Mouse (Mus musculus): Measurements from ENCODE around the gene Lbh. TPM values are rescaled to one million over a fixed set of nuclear protein-coding genes. Genes with fewer than 3 reads are reported as not detected.

Lbh gene
- total RNA-seq, 4 experiments from 2014 or later: 38.8 to 43.8 (median 41.5) TPM

DNA sequence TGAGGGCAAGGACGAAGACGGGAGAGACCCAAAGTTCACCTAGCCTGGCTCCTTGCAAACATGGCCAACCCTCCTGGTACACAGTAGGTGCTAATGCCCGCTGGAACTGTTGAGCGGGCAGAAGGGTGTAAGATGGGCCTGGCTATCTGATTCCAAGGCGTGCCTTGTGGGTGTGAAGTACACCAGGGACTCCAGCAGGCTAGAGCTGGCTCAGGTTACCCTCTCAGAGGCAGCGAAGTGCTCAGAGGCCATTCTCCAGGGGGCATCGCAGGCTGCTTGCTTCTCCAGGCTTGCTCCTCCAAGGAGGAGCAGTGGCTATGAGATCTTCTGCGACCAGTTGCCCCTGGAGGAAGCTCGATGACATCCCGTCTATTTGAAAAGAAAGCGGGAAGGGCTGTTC, 6.8 kb upstream of the Lbh start:
- no peak for DNase-seq (ENCODE audit: low spot score in 2 of 2)

DNA sequence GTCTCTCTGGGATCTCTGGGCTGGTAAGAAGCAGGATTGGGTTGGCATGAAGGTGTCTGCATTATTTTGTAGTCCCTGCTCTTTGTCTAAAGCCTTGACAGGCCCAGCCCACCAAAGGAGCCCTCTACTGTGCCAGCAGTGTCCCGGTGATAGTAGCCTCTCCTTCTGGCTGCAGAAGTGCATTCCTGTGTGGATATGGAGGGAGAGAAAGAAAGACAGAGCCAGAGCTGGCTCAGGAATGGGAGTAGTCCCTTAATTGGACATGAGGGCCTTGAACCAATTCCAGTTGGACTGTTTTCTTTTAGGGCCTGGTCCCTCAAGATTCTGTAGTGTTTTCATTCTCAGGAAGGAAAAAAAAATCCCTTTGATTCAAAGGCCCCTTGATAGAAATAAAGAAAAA, 6.4 kb upstream of the Lbh start:
- no peak for DNase-seq (ENCODE audit: low spot score in 2 of 2)

DNA sequence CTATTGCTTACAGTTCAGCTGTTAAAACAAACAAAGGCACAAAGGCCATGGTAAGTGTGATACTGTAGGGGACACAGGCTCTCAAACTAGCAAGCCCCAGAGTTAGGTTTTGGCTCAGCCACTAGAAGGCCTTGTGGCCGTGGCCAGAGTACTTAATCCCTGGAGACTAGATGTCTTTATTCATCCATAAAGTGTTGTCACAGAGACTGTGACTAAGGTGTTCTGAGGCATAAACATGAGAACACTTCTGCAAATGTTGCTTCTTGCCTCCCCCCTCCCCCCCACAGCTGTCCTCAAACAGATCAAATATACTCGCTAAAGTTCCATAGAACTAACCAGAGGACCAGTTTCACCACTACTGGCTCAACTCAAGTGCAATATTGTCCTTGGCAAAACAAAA, 4.0 kb upstream of the Lbh start:
- no peak for DNase-seq (ENCODE audit: low spot score in 2 of 2)

DNA sequence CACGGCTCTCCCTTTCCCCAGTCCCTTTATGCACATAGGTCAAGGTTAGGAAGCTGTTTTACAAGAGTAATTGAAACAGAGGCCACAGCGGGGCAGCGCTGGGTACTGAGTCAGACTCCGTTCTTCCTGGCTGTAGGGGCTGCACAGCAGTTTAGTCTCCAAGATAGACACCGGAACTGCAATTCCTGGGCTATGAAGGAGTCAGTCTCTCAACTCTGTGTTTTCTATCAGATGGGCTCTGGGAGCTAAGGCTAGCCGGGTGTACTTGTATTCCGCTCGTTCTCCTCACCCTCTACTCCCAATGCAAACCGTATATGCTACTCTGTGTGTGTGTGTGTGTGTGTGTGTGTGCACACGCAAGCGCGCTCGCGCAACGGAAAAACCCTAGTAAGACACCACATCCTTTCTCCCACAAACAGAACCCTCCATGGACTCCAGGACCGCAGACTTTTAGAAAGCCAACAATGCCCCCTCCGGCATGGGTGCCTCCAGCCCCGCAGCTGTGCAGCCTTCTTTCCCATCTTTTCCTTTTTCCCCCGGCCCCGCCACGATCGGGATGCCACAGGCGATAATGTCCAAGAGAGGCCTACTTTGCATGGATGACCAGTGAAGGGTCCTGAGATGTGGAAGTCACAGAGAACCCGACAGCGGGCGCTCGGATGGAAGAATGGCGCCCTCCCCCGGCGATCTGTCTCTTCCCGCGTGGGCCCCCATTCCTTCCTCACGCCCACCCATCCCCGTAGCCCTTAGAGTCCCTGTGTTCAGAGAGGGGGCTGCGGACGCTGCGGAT, 669 bp upstream of the Lbh start:
- DNase-seq (ENCODE audit: low spot score in 2 of 2): peak; percentile 45 to 52

DNA sequence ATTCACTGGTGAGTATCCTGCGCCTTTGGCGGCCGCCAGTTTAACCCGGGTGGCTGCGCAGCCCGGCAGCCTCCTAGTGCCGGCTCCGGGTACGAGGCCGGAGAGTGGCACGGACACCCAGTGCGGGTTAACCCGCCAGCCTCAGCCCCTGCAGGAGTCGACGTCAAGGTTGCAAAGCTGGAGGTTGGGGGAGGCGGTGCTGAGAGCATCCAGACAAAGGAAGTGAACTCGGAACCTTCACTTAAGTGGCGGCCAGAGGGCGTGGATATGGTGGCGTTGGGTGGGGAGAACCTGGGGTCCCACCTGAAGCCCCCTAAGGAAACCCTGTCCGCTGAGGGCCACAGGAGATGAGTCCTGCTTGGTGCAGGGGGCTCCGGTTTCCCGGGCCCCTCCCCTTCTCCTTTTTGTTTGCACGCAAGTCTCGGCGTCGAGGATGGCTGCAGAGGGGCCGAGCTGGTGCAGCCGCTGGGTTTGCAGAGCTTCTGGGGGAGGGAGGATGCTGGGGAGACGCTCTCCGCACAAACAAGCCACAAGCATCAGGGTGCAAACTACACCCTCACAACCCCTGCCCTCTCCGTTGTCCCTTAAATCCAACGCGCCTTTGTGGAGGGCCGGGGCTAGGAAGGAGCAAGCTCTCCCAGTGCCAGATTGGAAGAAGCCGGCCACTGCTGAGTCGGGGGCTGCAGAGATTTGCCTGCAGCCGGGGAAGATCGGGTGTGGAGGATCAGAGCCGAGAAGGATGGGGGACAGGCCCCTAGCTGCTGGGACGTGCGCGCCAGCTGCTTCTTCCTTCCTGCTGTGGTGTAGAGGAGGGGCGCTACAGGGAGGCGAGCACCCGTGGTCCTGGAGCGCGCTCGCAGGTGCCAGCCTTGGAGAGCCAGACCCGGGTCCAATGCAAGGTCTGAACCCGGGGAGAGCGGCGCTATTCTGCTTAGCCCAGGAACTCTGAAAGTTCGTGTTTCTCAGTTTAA, 751 bp downstream of the Lbh start:
- DNase-seq (ENCODE audit: low spot score in 2 of 2): no peak

DNA sequence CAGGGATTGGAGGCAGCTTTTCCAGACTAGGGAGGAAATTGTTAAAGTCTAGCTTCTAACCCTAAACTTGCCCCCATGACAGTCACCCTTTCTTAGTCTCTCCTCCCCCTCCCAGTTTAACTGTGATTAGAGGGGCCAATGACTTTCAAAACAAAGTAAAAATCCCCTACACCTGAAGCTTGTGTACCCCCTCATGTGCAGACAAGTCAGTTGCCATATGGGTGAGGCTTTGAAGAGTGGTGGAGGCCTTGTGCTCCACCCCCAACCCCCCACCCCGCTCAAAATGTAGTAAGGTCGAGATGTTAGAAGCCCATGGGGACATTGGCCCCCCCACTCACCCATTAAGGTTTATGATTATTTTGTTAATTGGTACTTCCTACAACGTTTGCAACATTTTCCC, 1.5 kb downstream of the Lbh start:
- no peak for DNase-seq (ENCODE audit: low spot score in 2 of 2)

DNA sequence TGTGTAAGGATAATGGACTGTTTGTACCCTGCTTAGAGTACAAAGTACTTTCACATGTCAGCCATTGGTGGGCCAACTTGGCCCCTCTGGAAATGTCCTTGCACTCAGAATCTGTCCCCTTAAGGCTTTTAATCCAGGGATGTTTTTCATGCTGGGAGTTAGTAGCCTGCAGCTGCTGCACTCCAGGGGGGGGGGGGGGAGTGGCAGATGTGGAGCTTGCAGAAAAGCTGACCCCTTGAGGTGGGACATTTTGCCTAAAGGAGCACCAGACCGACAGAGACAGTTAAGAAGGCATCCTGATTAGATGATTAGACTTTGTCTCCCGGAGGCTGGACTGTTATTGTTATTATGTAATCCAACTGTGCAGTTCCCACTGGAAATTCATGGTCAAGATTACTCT, 2.3 kb downstream of the Lbh start:
- DNase-seq (ENCODE audit: low spot score in 2 of 2): no peak

DNA sequence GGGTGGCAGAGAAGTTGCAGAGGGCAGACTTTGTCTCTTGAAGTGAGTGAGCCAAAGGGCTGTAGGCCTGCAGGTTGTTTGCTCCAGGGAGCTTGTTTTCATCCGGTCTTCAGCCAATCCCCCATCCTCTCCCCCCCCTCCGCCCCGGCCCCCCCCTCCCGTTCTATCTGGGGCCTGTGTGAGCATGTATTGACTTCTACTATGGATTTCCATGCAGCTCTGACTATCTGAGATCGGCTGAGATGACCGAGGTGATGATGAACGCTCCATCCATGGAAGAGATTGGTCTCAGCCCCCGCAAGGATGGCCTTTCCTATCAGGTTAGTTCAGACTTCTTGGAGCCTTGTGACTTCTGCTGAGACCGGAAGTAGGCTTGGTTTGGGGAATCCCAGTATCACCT, 2.9 kb downstream of the Lbh start:
- DNase-seq (ENCODE audit: low spot score in 2 of 2): no peak

DNA sequence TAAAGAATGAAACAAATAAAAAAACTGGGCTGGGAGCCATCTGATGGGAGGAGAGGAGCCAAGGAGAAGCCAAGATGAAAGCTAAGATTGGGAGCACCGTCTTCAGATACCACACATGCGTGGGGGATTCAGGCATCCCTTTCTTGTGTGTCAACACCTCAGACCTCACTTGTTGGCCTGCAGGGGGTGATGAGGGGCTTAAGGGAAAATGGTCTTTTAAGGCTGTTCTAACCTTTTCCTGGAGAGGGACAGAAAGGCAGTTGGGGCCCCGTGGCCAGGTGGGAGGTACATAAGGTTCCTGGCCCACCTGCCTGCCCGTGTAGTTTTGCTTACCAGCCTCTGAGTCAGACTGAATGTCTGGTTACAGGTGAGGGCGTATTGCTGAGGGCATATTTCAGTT, 4.1 kb downstream of the Lbh start:
- no peak for DNase-seq (ENCODE audit: low spot score in 2 of 2)

DNA sequence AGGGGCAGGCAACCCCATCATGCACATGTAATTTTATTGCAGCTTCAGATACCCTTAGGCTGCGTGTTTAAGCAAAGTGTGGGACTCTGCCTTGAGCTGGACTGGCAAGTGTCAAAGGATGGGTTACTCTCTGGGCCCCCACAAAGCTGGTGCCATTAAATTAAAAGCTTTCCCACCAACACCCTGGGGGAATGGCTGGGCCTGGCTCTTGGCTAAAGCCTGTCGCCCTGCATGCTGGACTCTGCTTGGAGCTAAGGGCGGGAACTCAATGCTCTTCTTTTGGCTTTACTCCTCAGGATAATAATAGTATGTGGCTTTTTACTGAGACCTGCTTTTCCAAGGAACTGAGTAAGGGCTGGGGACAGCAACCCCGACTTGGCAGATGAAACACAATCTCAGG, 5.2 kb downstream of the Lbh start:
- DNase-seq (ENCODE audit: low spot score in 2 of 2): no peak

DNA sequence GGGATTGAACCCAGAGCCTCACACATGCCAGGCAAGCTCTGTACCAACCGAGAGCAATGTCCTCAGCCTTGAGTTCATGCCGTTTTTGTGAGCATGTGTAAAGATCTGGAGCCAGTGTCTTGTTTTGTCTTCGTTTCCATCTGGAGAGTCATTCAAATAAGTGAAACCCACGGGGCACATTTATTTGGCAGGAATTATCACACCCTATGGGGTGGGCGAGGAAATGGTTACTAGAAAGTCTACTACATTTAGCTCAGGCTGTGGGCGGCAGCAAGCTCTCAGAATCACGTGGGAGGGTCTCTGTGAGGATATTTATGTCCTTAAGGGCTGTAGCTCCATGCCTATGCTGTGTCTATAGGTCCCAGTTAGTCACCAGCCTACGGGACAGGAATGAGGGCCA, 6.2 kb downstream of the Lbh start:
- DNase-seq (ENCODE audit: low spot score in 2 of 2): peak in 1 of 2 experiments; percentile 87

DNA sequence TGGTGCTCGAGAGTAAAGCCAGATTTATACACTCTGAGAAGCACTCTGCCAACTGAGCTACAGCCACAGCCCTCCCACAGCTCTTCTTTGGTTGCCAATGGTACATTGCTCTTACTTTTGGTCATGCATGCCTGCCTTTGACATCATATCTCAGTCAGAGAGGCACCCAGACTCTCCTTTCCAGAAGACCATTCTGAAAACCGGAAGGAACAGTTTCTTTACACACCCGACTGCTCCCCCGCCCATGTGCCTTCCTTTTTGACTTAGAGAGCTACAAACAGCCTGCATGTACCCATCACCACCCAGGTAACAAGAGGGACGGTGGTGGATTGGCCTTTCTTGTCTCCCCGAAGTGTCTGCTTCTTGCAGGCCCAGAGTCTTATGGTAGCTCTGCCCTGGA, 7.0 kb downstream of the Lbh start:
- no peak for DNase-seq (ENCODE audit: low spot score in 2 of 2)

DNA sequence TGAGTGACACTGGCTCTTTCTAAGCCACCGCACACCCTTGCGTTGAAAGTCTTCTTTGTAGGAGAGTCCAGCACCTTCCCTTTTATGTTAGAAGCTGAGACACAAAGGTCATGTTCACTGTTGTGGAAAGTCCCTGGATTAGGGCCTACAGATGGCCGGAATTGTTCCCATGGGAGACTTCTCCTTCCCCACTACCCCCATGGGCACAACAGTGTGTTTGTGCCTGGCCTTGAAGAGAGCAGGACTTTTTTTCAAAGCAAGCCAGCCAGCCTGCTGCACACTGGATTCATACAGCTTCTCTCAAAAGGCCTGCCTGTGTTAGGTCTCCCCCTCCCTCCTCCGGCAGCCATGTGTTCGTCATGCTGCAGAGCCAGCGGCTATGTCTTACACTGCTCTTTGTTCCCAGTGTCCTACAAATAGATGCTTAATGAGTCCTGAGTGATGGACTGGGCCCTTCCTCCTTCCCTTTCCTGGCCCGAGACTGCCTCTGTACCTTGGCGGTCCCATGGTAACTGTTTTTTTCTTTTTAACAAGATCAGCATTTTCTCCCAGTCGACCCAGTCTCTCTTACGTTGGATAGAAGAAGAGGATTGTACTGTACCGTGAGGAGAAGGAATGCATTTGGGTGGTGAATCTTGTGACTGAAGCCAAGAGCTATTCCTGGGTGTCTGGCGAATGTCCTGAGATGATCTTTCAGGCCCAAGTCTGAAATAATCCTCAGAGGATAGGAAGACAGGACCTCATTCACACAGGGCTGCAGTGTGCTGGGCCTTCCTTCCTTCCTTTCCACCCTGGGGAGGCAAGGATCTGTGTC, 7.9 kb downstream of the Lbh start:
- DNase-seq (ENCODE audit: low spot score in 2 of 2): peak; percentile 42 to 87

DNA sequence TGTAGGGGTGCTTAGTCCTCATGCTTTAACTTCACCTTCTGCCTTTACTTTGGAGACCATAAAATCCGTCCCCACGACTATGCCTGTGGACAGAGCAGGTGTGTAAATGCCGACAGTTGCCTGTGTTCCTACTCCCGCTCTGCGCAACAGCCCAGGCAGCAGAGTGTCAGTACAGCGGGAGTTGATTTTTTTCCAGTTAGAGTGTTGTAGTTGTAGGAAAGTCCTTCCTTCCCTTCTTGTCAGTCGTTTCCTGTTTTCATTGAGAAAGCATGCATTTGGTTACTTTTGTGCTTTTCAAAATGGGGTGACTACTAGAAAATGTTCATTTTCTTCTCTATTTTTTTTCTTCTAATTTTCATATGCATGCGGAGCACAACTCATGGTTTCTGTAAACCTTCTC, 8.9 kb downstream of the Lbh start:
- no peak for DNase-seq (ENCODE audit: low spot score in 2 of 2)

DNA sequence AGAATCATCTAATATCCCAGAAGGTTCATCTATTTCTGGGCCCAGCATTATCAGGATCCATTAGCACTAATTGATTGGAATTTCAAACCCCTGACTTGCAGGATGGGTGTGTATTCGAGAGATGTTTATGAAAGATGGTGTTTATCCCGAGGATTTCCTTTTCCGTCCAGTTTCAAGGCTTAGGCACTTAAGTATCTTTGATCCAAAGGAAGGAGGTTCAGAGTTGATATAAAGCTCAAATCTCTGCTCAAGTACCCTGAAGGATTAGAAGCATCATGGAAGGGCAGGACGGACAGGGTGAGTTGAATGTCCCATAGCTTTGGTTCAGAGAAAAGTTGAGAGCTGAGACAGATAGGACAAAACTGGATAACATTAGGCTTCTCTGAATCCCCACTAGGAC, 15.0 kb downstream of the Lbh start:
- no peak for DNase-seq (ENCODE audit: low spot score in 2 of 2)

DNA sequence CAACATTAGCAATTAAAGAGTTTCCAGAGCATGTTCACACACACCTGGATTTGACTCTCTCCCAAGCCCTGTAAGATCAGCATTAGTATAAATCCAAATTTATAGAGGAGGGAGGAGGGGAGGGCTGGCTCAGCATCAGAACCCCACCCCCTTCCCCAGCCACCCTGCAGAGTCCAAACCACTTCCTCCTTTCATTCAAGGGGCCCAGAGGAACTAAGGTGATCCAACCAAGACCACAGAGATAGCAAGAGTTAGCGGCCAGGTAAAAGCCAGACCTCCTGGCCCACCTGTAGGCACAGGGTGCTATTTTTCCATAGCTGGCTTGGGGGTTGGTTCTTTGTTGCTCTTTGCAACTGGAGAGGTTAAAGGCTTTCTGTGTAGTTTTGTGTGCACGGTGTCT, 16.0 kb downstream of the Lbh start:
- DNase-seq (ENCODE audit: low spot score in 2 of 2): no peak

DNA sequence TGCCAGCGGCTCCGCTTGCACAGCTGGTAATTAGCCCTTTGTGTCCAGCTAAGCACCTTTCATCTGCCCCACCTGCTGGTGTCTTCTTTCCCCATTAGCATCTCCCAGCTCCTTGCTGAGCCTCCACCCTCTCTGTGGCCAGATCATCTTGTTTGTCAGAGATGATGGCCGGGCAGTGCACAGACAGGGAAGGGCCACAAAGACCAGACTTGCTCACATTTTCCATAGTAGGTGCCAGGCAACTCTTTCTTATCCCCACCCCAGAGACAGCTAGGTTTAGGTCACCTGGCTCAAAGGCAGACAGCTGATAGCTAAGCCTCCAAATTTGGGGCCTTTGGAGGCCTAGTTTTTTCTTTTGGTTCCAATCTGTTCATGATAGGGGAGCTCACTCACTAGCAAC, 16.5 kb downstream of the Lbh start:
- no peak for DNase-seq (ENCODE audit: low spot score in 2 of 2)

DNA sequence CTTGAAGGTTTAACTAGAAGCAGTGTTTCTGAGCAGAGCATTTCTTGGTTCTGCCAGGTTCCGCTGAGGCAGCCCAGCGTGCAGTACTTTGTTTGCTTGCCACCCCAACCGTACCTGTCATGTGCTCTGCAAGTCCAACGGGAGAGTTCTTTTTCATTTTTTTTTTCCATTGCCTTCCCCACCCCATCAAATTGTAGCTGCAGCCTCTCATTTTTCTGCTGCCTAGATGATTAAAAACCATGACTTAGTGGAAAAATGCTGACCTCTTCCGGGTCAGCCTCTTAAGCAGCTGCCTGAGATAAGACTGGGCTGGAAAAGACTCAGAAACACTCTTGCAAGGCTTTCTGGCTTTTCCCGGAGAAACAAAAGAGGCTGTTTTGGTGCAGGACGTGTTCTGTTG, 17.8 kb downstream of the Lbh start:
- no peak for DNase-seq (ENCODE audit: low spot score in 2 of 2)

DNA sequence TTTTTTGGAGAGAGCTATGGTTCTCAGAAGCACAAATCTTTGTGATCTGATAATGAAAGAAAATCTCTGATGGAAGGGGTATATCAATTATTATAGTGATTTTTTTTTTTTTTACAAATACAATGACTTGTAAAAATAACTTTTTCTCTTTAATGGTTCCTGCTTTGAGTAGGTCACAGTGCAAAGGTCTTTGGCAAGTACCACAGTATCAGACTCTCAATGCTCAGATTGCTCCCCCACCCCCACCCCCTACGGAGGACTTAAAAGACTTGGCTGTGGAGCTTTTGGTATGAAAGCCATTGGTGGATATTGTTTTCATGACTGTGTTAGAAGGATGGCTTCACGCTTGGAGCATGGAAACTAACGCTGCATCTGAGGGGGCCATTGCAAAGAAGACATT, 18.2 kb downstream of the Lbh start:
- no peak for DNase-seq (ENCODE audit: low spot score in 2 of 2)

DNA sequence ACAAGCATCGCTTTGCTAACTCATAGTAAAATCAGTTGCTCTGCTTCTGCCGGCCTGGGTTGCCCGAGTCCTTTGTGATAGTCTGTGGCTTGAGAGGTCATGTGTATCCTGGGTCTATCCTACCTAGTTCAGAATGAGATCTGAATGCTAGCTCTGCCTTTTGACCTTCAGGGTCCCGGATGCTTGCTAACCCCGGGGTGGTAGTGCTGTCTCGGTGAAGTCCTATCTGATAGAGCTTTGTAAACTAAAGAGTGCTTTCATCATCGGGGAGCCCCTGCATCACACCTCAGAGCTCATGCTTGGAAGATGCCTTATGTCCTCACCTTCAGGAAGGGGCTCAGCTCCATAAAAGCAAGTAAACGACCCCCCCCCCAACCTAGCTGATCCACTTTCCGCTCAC, 19.1 kb downstream of the Lbh start:
- DNase-seq (ENCODE audit: low spot score in 2 of 2): no peak

DNA sequence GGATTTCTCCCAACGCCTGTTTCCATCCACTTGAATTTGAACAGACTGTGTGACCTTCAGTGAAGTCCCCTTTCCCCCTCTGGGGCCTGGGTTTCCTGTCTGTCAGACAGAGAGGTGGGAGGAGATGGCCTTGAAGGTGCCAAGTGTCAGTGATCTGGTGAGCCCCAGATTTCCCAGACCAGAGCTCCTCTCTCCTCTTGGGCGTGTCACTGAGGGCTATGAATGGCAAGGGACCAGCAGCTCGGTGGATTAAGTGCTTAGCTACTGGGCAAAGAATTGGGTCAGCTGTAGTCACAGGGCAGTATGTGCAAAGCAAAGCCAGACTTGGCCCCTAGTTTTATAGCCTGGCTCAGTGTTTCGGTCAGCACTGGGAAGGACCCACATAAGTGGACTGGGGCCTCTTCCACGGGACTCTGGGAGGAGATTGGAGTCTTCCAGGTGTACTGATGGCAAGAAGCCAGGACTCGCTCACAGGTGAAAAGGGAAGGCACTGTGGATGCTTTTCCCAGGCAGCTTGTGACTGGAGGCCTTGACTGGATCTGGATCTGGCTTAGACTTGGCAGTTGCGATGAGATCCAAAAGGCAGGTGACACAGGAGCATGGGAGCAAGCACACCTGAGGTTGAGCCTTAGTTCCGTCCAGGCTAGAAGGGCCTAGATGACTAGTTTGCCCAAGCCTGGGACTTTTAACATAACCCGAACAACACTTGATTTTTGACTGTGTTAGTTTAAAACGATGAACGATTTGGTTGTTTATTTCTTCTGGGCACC, 20.1 kb downstream of the Lbh start:
- no peak for DNase-seq (ENCODE audit: low spot score in 2 of 2)
